Mouse (Mus musculus) bone marrow, adult 2 months (tissue): ENCODE results near the gene Cstf3.

Experiments used
- CTCF ChIP-seq: fragments of 200-500 bp; IDR thresholded peaks from 2 replicates; pipeline ENCODE4 v1.5.1; 2011; ENCODE audit warnings: low read length, control low read depth; ENCODE audit not compliant: control insufficient read depth, insufficient read depth
- POLR2A ChIP-seq: fragments of 200-500 bp; IDR thresholded peaks from 2 replicates; pipeline ENCODE4 v1.6.1; 2011; ENCODE audit warnings: low read depth, mild to moderate bottlenecking, control low read depth, low read length, borderline replicate concordance; ENCODE audit not compliant: control insufficient read depth

- TF ChIP-seq POLR2A (no peak), CTCF (no peak)
These were observed 8.9 kb upstream of the Cstf3 start for GRCm38 (mm10) chr2:104581281-104581879.
